Mouse (Mus musculus) v-Abl transformed pro-B cells (cell line): ENCODE measurements around the gene Gtf3a.

Source experiments
- in situ Hi-C, 2 experiments: fragments of 400-800 bp; cut with MboI; formaldehyde crosslinking; loops; one replicate each; pipeline ENCODE4 v1.15.1; 2025; ENCODE audit not compliant: unreplicated experiment in 2 of 2

The Gtf3a gene

DNA sequence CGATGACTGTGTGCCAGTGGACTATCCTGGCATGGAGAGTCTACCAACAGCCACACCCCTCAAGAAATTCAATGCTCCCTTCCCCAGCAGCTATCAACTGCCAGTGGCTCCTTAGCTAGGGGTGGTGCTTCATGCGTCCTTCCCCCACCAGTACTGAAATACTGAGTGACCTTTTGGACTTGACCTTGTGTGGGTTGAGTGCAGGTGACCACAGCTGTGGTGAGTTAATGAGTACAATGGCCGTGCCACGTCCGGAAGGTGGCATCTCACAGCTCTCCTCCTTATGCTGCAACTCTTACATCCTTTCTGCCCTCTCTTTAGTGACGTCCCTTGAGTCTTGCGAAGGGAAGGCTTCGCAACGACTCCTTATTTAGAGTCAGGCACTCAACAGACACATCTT is 24.9 kb downstream of the Gtf3a start:
- in situ Hi-C loops = no loop called here

DNA sequence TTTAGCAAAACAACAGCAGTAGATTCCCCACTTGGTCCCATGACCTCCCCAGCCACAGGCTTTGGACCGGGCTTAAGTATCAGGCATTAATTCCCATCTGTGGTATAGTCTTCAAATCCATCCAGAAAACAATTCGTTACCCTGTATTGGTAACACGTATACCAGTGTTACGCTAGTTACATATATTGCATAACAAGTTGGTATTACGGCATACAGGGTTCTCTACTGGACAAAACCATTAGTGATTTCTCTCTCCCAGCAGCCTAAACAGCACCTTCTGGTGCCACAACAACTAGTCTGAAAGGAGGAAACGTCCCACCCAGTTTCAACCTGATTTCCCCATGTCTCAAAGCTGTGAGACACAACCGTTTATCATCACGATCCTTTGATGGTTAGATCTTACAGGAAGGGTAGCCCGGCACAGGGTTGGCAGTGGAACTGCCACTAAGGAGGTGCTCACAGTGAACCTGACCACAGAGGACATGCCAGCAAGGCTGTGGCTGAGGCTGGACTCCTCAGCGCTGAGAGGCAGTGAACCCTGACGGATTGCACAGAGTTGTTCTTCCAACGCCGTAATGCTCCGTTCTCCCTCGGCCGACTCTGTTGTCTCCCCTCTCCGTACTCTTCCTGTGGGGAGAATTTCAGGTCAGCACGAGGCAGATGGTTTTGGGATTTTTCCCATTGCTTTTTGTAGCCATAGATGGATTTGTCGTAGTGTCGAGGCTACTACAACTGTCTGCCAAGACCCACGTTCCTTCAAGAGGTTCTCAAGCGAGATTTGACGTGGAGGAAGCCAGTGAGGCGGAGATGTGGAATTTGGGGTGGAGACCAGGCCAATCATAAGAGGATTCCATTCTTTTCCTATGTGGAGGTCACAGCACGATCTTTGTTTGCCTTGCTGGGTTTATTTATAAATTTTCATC is 25.7 kb downstream of the Gtf3a start:
- in situ Hi-C loops = no loop called here

DNA sequence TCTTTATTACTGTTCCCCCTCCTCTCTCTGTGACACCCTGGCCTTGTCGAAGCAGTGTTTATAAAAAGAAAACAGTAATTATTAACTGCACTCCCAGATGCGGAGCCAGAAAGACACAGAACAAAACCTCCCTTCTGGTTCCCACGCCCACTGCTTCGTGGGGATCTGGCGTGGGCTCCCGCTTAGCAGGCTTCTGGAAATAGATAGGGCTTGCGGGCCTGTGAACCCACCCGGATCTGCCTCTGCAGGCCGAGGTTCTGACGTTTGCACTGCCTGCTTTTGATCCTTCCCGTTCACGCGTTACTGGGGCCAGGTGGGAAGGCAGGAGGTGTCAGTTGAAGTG is 26.3 kb downstream of the Gtf3a start:
- in situ Hi-C loops = loop anchor here in 1 of 2 experiments (25.0 kb wide), 1 partner anchor 1263 kb away; no protein-coding TSS in a partner anchor

DNA sequence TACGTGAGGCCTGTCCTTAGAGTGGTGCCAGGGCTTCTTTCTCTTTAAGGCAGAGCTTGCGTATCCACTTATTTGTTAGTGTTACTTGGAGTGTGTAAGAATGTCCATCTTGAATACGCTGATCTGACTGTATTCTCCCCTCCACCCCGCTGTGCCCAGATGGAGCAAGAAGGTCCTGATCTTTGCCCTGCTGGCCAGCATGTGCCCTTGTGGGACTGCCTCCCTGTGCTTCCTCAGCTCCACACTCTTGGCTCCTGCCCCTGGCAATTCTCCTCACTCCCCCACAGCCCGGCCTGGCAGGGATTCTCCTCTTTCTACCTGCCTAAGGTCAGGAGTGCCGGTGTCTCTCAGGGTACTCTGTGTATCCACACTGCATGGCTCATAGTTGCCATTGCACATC is 32.9 kb downstream of the Gtf3a start:
- in situ Hi-C loops = loop anchor here (5.0 to 25.0 kb wide), 3 partner anchors 59 to 1256 kb away; no protein-coding TSS in a partner anchor

- in situ Hi-C loops = loop anchor here (5.0 to 25.0 kb wide), 3 partner anchors 61 to 1254 kb away; no protein-coding TSS in a partner anchor
Observed at GRCm38 (mm10) chr5:146983216-146983615, 34.8 kb downstream of the Gtf3a start.

DNA sequence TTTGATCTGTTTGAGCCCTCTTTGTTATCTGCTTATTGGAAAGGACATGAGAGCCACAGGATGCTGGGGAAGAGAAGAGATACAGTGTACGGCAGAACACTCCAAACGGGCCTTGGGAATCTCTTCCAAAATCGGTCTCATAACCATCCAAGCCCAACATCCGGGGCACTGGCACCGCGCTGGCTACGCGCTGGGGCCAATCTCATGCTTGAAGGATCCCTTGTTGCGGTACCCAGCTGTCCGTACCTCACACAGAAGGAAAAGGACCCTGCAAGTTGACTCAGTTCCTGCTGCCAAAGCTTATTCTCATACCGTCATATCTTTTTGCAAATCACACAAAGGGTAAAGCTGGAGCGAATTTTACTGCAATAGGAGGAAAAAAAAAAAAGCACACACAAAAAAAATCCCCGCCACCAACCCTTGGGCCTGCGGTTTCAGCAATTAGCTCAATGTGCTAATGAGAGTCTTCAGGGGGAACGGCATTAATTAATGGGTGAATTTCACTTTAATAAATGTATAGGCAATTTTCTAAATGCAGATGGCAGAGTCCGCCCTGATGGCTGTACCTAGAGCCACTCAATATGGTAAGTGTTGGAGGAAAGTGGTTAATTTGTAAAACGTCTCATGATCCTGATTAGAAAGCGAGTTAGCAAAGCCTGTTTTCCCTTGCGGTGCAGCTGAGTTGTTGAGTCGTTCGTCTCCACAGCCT is 37.4 kb downstream of the Gtf3a start:
- in situ Hi-C loops = loop anchor here (5.0 to 25.0 kb wide), 2 partner anchors 136 to 1251 kb away; no protein-coding TSS in a partner anchor

GRCm38 (mm10) chr5:146987588-146987987 is 39.1 kb downstream of the Gtf3a start:
- in situ Hi-C loops = loop anchor here (5.0 to 25.0 kb wide), 2 partner anchors 135 to 1250 kb away; no protein-coding TSS in a partner anchor

GRCm38 (mm10) chr5:146989051-146989450 is 40.6 kb downstream of the Gtf3a start:
- in situ Hi-C loops = loop anchor here (5.0 to 25.0 kb wide), 2 partner anchors 133 to 1248 kb away; no protein-coding TSS in a partner anchor

DNA sequence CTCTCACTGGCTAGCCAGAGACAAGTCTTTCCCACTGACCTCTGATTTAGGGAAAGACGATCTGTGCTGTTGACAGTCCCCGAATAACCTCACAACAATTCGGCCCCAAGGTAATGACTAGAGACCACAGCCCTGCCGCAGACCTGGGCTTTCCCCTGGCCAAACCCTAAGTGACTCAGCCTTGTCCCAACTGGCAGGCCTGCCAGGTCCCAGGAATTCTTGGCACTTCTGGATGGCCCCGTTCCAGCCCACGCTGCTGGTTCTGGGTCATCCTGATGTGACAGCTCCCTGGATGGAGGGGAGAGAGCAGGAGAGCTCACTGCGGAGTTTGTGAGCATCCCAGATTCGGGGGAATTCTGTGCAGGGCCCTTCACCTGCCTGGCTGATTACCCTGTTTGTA is 45.1 kb downstream of the Gtf3a start:
- in situ Hi-C loops = loop anchor here in 1 of 2 experiments (25.0 kb wide), 1 partner anchor 1244 kb away; no protein-coding TSS in a partner anchor

DNA sequence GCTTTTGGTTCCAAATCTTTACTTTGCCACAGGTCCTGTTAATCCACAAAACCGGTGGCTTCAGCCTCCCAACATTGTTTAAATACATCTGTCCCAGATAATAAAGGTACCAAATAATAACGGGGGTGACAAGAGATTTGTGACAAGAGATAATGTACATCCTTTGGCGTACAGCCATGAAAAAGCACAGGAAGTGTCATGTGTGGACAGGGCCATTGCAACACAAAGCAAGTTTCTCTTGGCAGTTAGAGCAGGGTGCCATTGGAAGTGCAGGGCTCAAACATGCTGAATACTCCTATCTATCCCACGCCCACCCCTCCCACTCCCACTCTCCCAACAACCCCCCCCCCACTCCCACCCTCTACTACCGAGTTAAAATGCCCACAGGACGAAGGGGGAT is 46.5 kb downstream of the Gtf3a start:
- in situ Hi-C loops = loop anchor here in 1 of 2 experiments (25.0 kb wide), 1 partner anchor 1242 kb away; no protein-coding TSS in a partner anchor

GRCm38 (mm10) chr5:146996812-146997211 is 48.4 kb downstream of the Gtf3a start:
- in situ Hi-C loops = loop anchor here in 1 of 2 experiments (25.0 kb wide), 1 partner anchor 1240 kb away; no protein-coding TSS in a partner anchor

DNA sequence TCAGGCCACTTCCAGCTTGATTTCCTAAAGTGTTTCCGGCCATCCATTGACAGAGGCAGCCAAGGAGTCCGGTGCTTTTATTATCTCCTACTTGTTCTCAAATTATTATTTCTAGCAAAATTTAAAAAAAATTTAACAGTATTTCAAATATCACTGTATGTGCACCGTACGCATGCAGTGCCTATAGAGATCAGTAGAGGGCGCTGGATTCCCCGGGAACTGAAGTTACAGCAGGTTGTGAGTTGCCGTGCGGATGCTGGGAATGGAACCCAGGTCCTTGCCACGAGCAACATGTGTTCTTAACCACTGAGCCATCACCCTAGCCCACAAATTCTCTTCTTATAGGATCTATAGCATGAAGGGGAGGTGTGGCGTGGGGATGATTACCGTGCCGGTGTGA is 50.3 kb downstream of the Gtf3a start:
- in situ Hi-C loops = loop anchor here in 1 of 2 experiments (25.0 kb wide), 1 partner anchor 1238 kb away; no protein-coding TSS in a partner anchor

GRCm38 (mm10) chr5:147001312-147001711 is 52.9 kb downstream of the Gtf3a start:
- in situ Hi-C loops = no loop called here

DNA sequence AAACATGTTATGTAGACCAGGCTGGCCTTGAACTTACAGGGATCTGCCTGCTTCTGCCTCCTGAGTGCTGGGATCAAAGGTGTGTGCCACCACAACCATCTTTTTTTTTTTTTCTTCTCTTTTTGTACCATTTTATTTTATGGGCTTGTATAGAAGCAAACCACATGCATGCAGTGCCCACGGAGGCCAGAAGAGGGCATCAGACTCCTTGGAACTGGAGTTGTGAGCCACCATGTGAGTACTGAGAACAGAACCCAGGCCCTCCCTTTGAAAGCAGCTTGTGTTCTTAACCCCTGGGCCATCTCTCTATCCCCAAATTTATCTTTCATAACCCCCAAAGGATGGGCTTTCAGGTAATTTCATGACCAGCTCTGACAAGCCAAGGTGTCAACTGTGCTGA is 54.8 kb downstream of the Gtf3a start:
- in situ Hi-C loops = no loop called here
